Mouse (Mus musculus) CH12F3 (cell line): Measurements from ENCODE around the gene Gfpt2.

ENCODE experiments used
- in situ Hi-C: fragments of 300-500 bp; cut with MboI; formaldehyde crosslinking; loops from 2 replicates; pipeline ENCODE4 v1.14.3; 2020; ENCODE audit warnings: low sequenced_read_pairs

Gene Gfpt2

GRCm38 (mm10) chr11:49837717-49838407 lies 43.9 kb downstream of the Gfpt2 start:
- in situ Hi-C loops = no loop called here

DNA sequence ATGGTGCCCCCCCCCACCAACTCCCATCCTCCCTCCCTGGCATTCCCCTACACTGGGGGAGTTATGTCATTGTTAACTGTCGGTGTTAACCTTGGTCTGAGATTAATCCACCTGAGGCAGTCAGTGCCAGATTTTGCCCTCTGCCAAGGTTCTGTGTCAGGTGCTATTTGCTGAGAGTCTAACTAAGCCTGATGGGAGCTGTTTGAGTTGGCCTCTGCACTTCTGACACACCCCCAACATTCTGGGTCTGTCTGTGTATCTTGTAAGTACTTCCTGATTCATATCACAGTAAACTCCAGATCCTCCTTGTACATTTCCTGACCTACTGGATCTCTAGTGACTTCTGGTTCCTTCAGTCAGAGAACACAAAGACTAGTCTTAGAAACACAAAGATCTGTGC lies 46.7 kb downstream of the Gfpt2 start:
- in situ Hi-C loops = no loop called here

- in situ Hi-C loops = no loop called here
Observed at GRCm38 (mm10) chr11:49841886-49842285, 47.9 kb downstream of the Gfpt2 start.

- in situ Hi-C loops = no loop called here
Observed at GRCm38 (mm10) chr11:49842718-49843117, 48.7 kb downstream of the Gfpt2 start.

GRCm38 (mm10) chr11:49844311-49844710 lies 50.3 kb downstream of the Gfpt2 start:
- in situ Hi-C loops = no loop called here

- in situ Hi-C loops = no loop called here
Observed at GRCm38 (mm10) chr11:49844969-49845368, 51.0 kb downstream of the Gfpt2 start.

DNA sequence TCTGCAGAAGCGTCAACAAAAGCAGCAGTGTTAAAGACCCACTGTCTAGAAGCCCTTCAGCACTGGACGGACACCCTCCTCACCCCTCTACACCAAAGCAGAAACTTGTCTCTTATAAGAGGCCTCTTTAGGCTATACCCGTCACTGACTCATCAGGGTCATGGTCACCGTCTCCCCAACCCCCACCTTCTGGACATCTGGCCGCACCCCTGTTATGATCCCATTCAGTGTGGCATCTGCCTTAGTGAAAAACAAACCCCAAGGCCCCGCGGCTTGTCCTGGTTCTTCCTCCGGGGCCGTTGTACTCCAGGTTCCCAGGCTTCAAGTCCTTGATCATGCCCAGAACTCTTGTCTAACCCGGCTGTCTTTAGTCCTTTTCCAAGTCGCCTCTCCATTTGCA lies 52.0 kb downstream of the Gfpt2 start:
- in situ Hi-C loops = no loop called here

GRCm38 (mm10) chr11:49846401-49847070 lies 52.6 kb downstream of the Gfpt2 start, which contains the start of gene Mapk9:
TSS of gene Mapk9 (plus strand) at chr11:49846751.
- in situ Hi-C loops = no loop called here

DNA sequence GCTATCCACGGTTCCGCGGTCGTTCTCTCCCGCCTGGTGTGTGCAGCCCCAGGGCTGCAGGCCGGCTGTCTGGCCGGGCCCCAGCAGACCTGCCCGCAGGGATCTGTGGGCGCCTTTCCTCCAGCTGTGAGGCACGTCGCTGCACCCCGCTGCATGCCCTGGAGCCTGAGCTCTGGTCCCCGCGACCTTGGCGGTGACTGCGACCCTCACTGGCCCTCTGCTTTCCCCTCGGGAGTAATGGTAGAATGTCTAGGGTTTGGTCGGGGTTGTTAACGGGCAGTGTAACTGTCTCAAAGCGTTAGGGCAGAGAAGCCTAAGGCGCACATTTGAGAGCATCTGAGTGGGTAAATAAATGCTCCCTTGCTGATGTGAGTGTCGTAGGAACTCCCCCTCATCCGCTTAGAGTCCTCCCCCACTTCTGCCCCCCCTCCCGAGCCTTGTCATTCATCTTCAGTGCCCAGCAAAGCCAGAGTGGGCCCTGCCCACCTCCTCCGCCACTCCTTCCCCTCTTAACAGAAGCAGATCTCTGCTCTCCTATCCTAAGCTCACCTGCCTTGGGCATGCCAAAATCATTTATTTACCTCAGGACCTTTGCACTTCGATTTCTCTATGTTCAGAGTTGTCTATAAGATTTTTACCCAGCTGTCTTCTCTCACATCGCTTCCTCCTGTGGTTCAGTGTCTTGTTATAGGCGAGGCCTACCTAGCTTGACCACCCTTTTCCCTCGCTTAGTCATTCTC lies 53.3 kb downstream of the Gfpt2 start:
- in situ Hi-C loops = no loop called here

DNA sequence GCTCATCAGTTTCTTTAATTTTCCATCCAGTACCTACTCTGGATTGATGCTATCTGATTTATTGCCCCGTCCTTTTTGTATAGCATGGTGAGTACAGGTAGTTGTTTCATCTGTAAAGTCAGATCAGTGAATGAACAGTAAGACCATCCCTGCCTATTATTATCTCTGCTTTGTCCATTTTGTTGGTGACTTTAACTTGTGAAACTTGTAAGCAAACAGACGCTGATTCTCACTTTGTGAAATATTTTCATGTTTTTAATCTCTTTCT lies 53.8 kb downstream of the Gfpt2 start:
- in situ Hi-C loops = no loop called here

DNA sequence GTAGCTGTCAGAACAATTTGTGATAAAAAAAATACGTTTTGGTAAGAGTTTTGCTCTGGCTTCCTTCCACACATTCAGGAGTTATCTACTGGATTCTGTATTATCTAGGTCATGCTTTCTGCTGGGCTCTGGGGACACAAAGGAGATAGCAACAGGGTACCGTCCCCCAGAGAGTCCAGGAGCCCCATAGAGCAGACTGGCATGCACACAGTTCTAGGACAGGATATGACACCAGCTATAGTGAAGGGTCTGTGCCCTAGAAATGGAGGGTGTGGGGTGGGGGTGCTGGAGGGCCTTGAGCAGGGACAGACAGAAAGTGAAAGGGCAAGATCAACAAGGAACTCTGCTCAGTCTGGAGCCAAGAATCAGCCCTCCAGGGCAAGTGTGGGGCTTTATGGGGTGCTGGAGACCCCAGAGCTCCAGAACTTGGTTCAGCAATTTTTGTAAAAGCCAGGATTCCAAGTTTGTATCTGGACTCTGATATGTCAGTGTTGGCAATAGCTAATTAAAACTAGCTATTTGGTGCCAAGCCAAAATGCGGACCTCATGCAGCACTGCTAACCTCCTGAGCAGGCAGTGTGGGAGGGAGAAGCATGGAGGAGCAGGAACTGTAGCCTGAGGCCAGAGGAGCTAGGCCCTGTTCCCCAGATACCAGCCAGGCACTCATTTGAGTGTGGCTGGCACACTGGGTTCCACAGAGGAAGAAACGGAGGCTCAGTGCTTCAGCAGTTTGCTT lies 54.3 kb downstream of the Gfpt2 start:
- in situ Hi-C loops = no loop called here

GRCm38 (mm10) chr11:49850331-49850730 lies 56.4 kb downstream of the Gfpt2 start:
- in situ Hi-C loops = no loop called here

DNA sequence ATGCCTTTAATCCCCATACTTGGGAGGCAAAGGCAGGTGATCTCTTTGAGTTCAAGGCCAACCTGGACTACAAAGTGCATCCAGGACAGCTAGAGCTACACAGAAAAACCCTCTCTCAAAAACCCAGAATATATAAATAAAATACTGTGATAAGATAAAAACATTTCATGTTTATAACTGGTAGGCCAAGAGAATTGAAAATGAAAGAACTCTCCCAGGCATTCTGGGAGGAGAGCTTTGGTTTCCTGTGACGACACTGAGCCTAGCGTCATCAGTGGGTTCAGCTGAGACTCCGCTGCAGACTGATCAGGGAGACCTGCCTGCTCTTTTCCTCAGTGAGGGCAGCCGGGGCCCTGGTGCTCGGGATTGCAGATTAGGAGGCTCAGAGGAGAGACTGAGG lies 61.2 kb downstream of the Gfpt2 start:
- in situ Hi-C loops = no loop called here

DNA sequence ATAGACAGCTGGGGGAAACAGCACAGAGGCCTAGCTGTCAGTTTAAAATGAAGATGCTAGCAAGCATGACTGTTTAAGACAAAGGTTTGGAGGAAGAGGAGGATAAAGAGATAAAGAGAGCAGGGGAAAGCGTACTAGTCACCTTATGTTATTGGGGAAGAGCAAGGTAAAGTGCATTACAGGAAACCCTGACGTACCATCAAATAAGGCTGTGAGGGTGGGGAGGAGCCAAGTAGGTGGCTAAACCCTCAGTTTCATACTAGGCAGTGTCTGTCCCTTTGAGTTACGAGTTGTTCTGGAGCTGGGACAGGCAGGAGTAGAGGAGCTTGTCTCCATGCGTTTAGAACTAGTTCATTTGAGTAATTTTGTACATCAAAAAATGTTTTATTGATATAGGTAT lies 67.2 kb downstream of the Gfpt2 start:
- in situ Hi-C loops = loop anchor here (10.0 kb wide), 1 partner anchor 146 kb away; the partner anchor contains the start of gene Cnot6

DNA sequence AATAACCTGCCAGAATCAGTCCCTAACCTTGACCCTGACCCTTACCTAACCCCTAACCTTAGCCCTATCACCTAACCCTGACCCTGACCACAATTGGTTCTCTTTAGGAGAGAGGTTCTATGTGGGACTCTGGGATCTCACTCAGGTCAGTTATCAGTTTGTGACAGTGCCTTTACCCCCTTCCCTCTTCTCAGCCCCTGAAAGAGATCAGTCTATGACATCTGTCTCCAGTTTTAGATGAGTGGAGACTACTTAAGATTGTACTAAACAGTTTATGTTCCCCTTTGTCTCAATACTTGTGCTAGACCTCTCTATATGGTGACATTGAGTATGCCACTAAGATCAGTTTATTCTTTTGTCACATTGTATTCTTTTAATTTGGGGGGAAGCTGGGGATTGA lies 69.9 kb downstream of the Gfpt2 start:
- in situ Hi-C loops = loop anchor here (10.0 kb wide), 1 partner anchor 149 kb away; the partner anchor contains the start of gene Cnot6

- in situ Hi-C loops = loop anchor here (10.0 kb wide), 1 partner anchor 153 kb away; the partner anchor contains the start of gene Cnot6
Observed at GRCm38 (mm10) chr11:49867320-49867719, 73.3 kb downstream of the Gfpt2 start.

- in situ Hi-C loops = loop anchor here (10.0 kb wide), 1 partner anchor 155 kb away; the partner anchor contains the start of gene Cnot6
Observed at GRCm38 (mm10) chr11:49869762-49870161, 75.8 kb downstream of the Gfpt2 start.

DNA sequence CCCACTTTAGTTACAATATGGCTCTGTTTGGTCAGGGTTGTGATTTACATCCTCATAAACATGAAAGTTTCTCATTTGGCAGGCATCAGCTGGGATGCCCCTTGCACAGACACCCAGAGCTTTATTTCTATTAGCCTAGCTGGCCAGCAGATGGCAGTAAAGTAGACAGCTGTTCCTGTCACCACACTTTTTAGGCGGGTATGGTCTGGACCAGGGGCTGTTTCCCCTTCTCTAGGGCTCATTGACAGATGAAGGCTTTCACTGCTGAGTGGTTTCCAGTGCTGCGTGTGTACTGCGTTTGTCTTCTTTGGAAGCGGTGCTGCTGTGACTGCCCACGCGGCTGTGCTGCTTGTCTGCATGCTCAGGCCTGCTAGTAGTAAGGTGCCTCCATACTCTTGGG lies 77.9 kb downstream of the Gfpt2 start:
- in situ Hi-C loops = no loop called here

- in situ Hi-C loops = no loop called here
Observed at GRCm38 (mm10) chr11:49872779-49873178, 78.8 kb downstream of the Gfpt2 start.

DNA sequence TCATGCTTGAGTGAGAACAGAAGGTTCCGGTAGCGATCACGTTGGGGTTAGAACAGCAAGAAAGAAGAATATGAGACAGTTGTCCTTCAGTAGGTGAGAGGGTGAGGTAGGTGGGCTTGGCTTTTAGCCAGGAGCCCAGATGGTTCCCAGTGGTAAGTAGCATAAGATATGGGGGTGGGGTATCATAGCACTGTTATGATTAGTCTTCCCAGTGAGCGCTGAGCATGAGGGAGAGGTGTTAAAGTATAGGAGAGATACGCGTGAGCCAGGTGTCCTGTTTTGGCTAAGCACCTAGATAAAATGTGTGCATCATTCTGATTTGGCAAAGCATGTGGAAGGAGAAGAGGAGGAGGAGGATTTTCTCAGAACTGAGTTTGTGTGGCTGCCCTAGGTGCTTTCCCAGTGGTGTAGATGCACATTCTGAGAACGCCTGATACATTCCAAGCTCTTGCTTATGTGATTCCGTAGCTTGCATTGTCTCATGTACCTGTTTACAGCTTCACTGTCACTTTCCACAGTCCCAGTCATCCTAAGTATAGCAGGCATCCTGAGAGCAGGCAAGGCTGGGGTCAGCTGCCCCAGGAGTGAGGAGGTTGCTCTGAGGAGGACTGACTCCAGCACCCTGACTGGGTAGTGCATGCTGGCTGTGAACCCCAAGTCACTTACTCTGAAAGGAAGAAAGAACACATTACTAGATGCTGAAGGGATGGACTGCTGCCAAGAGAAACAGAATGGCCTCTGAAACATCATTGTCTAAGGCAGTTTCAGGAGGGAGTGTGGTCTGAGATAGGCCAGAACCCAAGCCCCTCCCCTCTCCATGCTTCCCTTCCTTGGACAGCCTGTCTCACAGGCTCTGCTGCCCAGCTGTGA lies 83.2 kb downstream of the Gfpt2 start:
- in situ Hi-C loops = no loop called here
